10 mouse cellular contexts compared by ENCODE assay signal in genomic region chr7:29411216-29411816, GRCm38 (mm10).
DNase-seq lines count a peak whose midpoint lies in the region; ATAC-seq and TF ChIP-seq lines count a peak whose summit lies in the region.
"Had no signal": no experiment of that assay in that cellular context is flagged by ENCODE, and none has a peak within 500 bp of the region (broad histone marks: within the 10 kb centered on the region; RNA-seq: fewer than 3 reads in every experiment).

No protein-coding gene starts in this region.

- no peak for DNase-seq in layer of hippocampus, adult 2 months (ENCODE audit: low spot score in 2 of 2)
- DNase-seq in layer of hippocampus, adult 18-20 months (ENCODE audit: low spot score in 2 of 2) = no peak
- peak; percentile 32 to 34 for DNase-seq in thymus, postnatal 10 days (ENCODE audit: low spot score in 2 of 2)
- DNase-seq in cerebellum, adult 9-11 months = no peak
- DNase-seq in heart, adult 8-10 months (ENCODE audit: low spot score) = no peak
- DNase-seq: kidney, postnatal 36 days had no signal

- no peaks in the 10 kb centered on the region for H3K9me3 ChIP-seq in hindbrain, embryonic 16.5 days (ENCODE audit: control insufficient read depth, low read length)
- H3K9me3 ChIP-seq in midbrain, embryonic 12.5 days = no peaks in the 10 kb centered on the region
- H3K9me3 ChIP-seq: heart, embryonic 13.5 days had no signal

- WGBS in hindbrain, embryonic 16.5 days = 58% methylated on average over 4 of the region's 4 CpGs
- 54% methylated on average over 4 of the region's 4 CpGs for WGBS in midbrain, embryonic 12.5 days

- H3K4me1 ChIP-seq in hindbrain, embryonic 16.5 days (ENCODE audit: control insufficient read depth, insufficient read depth, low read depth, low read length) = peaks cover 20% of the 10 kb centered on the region
- H3K4me1 ChIP-seq in midbrain, embryonic 12.5 days = peaks cover 26% of the 10 kb centered on the region
- H3K4me1 ChIP-seq: heart, embryonic 13.5 days had no signal

- peak; percentile 40 for ATAC-seq in hindbrain, embryonic 16.5 days
- peak; percentile 45 for ATAC-seq in midbrain, embryonic 12.5 days (ENCODE audit: low FRiP score, low read depth)
- no peak for ATAC-seq in granulocyte monocyte progenitor cell, adult 5-6 weeks (replicated peaks; ENCODE audit: poor library complexity, severe bottlenecking)

- no peak for TF ChIP-seq CTCF in layer of hippocampus, adult 2 months (conservative IDR thresholded peaks at IDR 0.05)

- H3K27ac ChIP-seq in layer of hippocampus, adult 2 months = peak overlapping the region; percentile 66
- H3K27ac ChIP-seq in hindbrain, embryonic 16.5 days (ENCODE audit: low read depth, low read length) = peak overlapping the region; percentile 17; the same call in 1 of the 2 replicates
- H3K27ac ChIP-seq in midbrain, embryonic 12.5 days (replicated peaks) = peak overlapping the region; percentile 49
- H3K27ac ChIP-seq: heart, embryonic 13.5 days had no signal

- H3K27me3 ChIP-seq in hindbrain, embryonic 16.5 days (replicated peaks; ENCODE audit: control insufficient read depth, insufficient read depth, low read length) = no peaks in the 10 kb centered on the region
- H3K27me3 ChIP-seq in midbrain, embryonic 12.5 days = no peaks in the 10 kb centered on the region

- no peak overlapping the region for H3K4me2 ChIP-seq in hindbrain, embryonic 16.5 days (ENCODE audit: low read length)
- no peak overlapping the region for H3K4me2 ChIP-seq in midbrain, embryonic 12.5 days (replicated peaks)
- H3K4me2 ChIP-seq: heart, embryonic 13.5 days had no signal

- no peaks in the 10 kb centered on the region for H3K36me3 ChIP-seq in hindbrain, embryonic 16.5 days (ENCODE audit: control insufficient read depth, insufficient read depth, low read length)
- no peaks in the 10 kb centered on the region for H3K36me3 ChIP-seq in midbrain, embryonic 12.5 days
- H3K36me3 ChIP-seq: heart, embryonic 13.5 days had no signal

- H3K9ac ChIP-seq in hindbrain, embryonic 16.5 days (ENCODE audit: low read depth, low read length) = no peak overlapping the region; the same call in 1 of the 2 replicates
- H3K9ac ChIP-seq in midbrain, embryonic 12.5 days (replicated peaks) = no peak overlapping the region
- H3K9ac ChIP-seq: heart, embryonic 13.5 days had no signal

- H3K4me3 ChIP-seq in layer of hippocampus, adult 2 months = no peak overlapping the region
- H3K4me3 ChIP-seq in hindbrain, embryonic 16.5 days (ENCODE audit: low read length) = no peak overlapping the region
- H3K4me3 ChIP-seq in midbrain, embryonic 12.5 days = no peak overlapping the region
- H3K4me3 ChIP-seq: heart, embryonic 13.5 days had no signal

Comparison
In these comparisons a context has a peak if more than half of its experiments do, and no peak if none do; other contexts are left out.
1. DNase-seq: peak in thymus, postnatal 10 days (2 of 2); none in layer of hippocampus, adult 2 months (0 of 2), layer of hippocampus, adult 18-20 months (0 of 2), cerebellum, adult 9-11 months (single experiment) and heart, adult 8-10 months (single experiment).
2. Peak in every context shown above with its lines, with median percentiles within 50 percentile points of each other: H3K27ac ChIP-seq.